Mouse (Mus musculus) spleen, adult 2 months (tissue): Measurements from ENCODE around the gene Chka.

Experiments used
- CTCF ChIP-seq: fragments of 200-500 bp; IDR thresholded peaks from 2 replicates; pipeline ENCODE4 v1.5.1; 2011; ENCODE audit warnings: mild to moderate bottlenecking, inconsistent platforms; ENCODE audit not compliant: insufficient read depth, insufficient read length, insufficient replicate concordance; ENCODE audit errors: extremely low read depth
- POLR2A ChIP-seq: fragments of 200-500 bp; IDR thresholded peaks from 2 replicates; pipeline ENCODE4 v1.6.1; 2011; ENCODE audit warnings: low read depth, low read length, inconsistent platforms

DNA sequence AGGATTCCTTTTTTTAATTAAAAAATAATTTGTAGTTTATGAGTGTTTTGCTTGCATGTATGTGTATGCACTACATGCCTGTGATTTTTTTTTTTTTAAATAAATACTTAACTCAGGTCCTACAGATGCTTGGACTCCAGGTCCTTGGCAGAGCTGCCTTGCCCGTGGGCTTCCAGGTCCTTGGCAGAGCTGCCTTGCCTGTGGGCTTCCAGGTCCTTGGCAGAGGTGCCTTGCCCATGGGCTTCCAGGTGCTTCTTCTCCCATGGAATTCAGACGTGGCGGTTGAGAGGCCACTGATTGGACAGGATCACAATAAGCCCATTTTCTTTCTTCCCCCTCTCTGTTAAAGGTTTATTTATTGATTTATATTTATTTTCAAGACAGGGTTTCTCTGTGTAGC lies 5.6 kb downstream of the Chka start:
- no peak for TF ChIP-seq CTCF
- no peak for TF ChIP-seq POLR2A
